Mouse (Mus musculus) MEL (cell line): ENCODE data around the gene Ripor2. TPM values are rescaled to one million over a fixed set of nuclear protein-coding genes. Genes with fewer than 3 reads are reported as not detected.

Source experiments
- BHLHE40 ChIP-seq: IDR thresholded peaks from 2 replicates; pipeline ENCODE4 v1.6.1; 2012; ENCODE audit warnings: low read depth, mild to moderate bottlenecking, inconsistent platforms, low read length, improper control_type of control experiment, borderline replicate concordance
- polyA plus RNA-seq, 2 experiments: library from polyadenylated mRNA; stranded (reverse) in 1 of 2; unstranded in 1 of 2; fragments of >175 nt in 1 of 2; fragments of >200 nt in 1 of 2; gene quantifications; 2 replicates each; pipeline versions ENCODE4 v1.2.1 to v1.2.4; 2012; ENCODE audit warnings: low replicate concordance in 2 of 2, low read depth in 1 of 2; ENCODE audit not compliant: insufficient read length in 2 of 2, insufficient read depth in 1 of 2, missing spikeins in 1 of 2
- total RNA-seq: library from RNA; depleted of rRNA; stranded (reverse); fragments of 300-350 nt; gene quantifications from 2 replicates; pipeline ENCODE4 v1.2.3, GENCODE M21; 2012; rRNA removed

Gene Ripor2
- total and polyA plus RNA-seq, 3 experiments, result 13.5 to 18.5 TPM; not detected in 1

- no peak for TF ChIP-seq BHLHE40
- TF ChIP-seq, all 39 proteins: peak for 7
Measured at GRCm38 (mm10) chr13:24781916-24782315, 199.9 kb downstream of the Ripor2 start (continued).

Other genes with a start within 250 kb of the Ripor2 start
- gene Armh2, start 159.0 kb downstream of the Ripor2 start, total RNA-seq, result not detected in 2 replicates
- under 1 TPM in 1 of 2 experiments, not detected in 1; 0.19 TPM for gene Armh2, start 159.0 kb downstream of the Ripor2 start, polyA plus RNA-seq
- 119 and 127 TPM in 2 replicates for gene Gmnn, start 179.7 kb downstream of the Ripor2 start, total RNA-seq
- 100 to 1,000 TPM; 129 to 155 TPM for gene Gmnn, start 179.7 kb downstream of the Ripor2 start, polyA plus RNA-seq
- 32.7 and 39.5 TPM in 2 replicates for gene BC005537, start 219.5 kb downstream of the Ripor2 start, total RNA-seq
- gene BC005537, start 219.5 kb downstream of the Ripor2 start, polyA plus RNA-seq, result 10 to 100 TPM; 48.8 to 62.6 TPM
- gene Acot13, start 249.4 kb downstream of the Ripor2 start, total RNA-seq, result 45.7 and 51.8 TPM in 2 replicates
- gene Acot13, start 249.4 kb downstream of the Ripor2 start, polyA plus RNA-seq, result 10 to 100 TPM in 1 of 2 experiments, not detected in 1; 57.3 TPM
- 33.1 and 36.9 TPM in 2 replicates for gene Tdp2, start 249.5 kb downstream of the Ripor2 start, total RNA-seq
- gene Tdp2, start 249.5 kb downstream of the Ripor2 start, polyA plus RNA-seq, result 10 to 100 TPM in 1 of 2 experiments, not detected in 1; 45.3 TPM